Mouse (Mus musculus): ENCODE measurements at regions not wholly inside any gene's neighbourhood (a gene's known extent, or its start where the extent isn't known, plus 50 kb on each side); places are given as distances from the start of the nearest gene placed in this dataset.

- H3K4me1 ChIP-seq (ENCODE audit: control insufficient read depth, insufficient read depth, low read length), result no peaks in the 10 kb centered on the region
- WGBS, result 85% methylated on average over 4 of the region's 4 CpGs
- no peak overlapping the region for H3K4me2 ChIP-seq (ENCODE audit: low read depth, low read length)
- H3K27me3 ChIP-seq (ENCODE audit: control insufficient read depth, insufficient read depth, low read length), result no peaks in the 10 kb centered on the region
- no peak for ATAC-seq (replicated peaks; ENCODE audit: insufficient number of reproducible peaks, low FRiP score, low TSS enrichment, low read depth)
- H3K4me3 ChIP-seq (ENCODE audit: low read depth, low read length), result no peak overlapping the region
- H3K36me3 ChIP-seq (replicated peaks; ENCODE audit: control insufficient read depth, insufficient read depth, low read depth, low read length), result no peaks in the 10 kb centered on the region
- no peak for DNase-seq (ENCODE audit: low spot score)
- H3K27ac ChIP-seq (replicated peaks; ENCODE audit: low read depth, low read length), result no peak overlapping the region
- no peaks in the 10 kb centered on the region for H3K9me3 ChIP-seq (replicated peaks; ENCODE audit: control insufficient read depth, low read length)
- H3K9ac ChIP-seq (replicated peaks; ENCODE audit: low read length), result no peak overlapping the region
These were observed 104.8 kb upstream of the E030018B13Rik start for GRCm38 (mm10) chr7:63811816-63812215.

GRCm38 (mm10) chr7:63815531-63815930 lies 101.1 kb upstream of the E030018B13Rik start:
- Histone ChIP-seq H3K4me2 (ENCODE audit: low read depth, low read length) (no peak overlapping the region), H3K4me3 (ENCODE audit: low read depth, low read length) (no peak overlapping the region), H3K27ac (replicated peaks; ENCODE audit: low read depth, low read length) (no peak overlapping the region), H3K36me3 (replicated peaks; ENCODE audit: control insufficient read depth, insufficient read depth, low read depth, low read length) (no peaks in the 10 kb centered on the region), H3K9ac (replicated peaks; ENCODE audit: low read length) (no peak overlapping the region), H3K9me3 (replicated peaks; ENCODE audit: control insufficient read depth, low read length) (no peaks in the 10 kb centered on the region), H3K4me1 (ENCODE audit: control insufficient read depth, insufficient read depth, low read length) (no peaks in the 10 kb centered on the region), H3K27me3 (ENCODE audit: control insufficient read depth, insufficient read depth, low read length) (no peaks in the 10 kb centered on the region)
- no peak for DNase-seq (ENCODE audit: low spot score)
- 90% methylated on average over 9 of the region's 9 CpGs for WGBS
- ATAC-seq (replicated peaks; ENCODE audit: insufficient number of reproducible peaks, low FRiP score, low TSS enrichment, low read depth), result no peak

GRCm38 (mm10) chr7:63816056-63816941 lies 100.4 kb upstream of the E030018B13Rik start:
- DNase-seq (ENCODE audit: low spot score) (no peak), ATAC-seq (replicated peaks; ENCODE audit: insufficient number of reproducible peaks, low FRiP score, low TSS enrichment, low read depth) (no peak)
- H3K4me1 ChIP-seq (ENCODE audit: control insufficient read depth, insufficient read depth, low read length), result no peaks in the 10 kb centered on the region
- H3K27ac ChIP-seq (replicated peaks; ENCODE audit: low read depth, low read length), result no peak overlapping the region
- WGBS, result 73% methylated on average over 10 of the region's 10 CpGs
- no peaks in the 10 kb centered on the region for H3K36me3 ChIP-seq (replicated peaks; ENCODE audit: control insufficient read depth, insufficient read depth, low read depth, low read length)
- H3K27me3 ChIP-seq (ENCODE audit: control insufficient read depth, insufficient read depth, low read length), result no peaks in the 10 kb centered on the region
- H3K9ac ChIP-seq (replicated peaks; ENCODE audit: low read length), result no peak overlapping the region
- no peaks in the 10 kb centered on the region for H3K9me3 ChIP-seq (replicated peaks; ENCODE audit: control insufficient read depth, low read length)
- H3K4me2 ChIP-seq (ENCODE audit: low read depth, low read length), result no peak overlapping the region
- no peak overlapping the region for H3K4me3 ChIP-seq (ENCODE audit: low read depth, low read length)

- Histone ChIP-seq H3K4me2 (ENCODE audit: low read depth, low read length) (no peak overlapping the region), H3K4me1 (ENCODE audit: control insufficient read depth, insufficient read depth, low read length) (no peaks in the 10 kb centered on the region), H3K27me3 (ENCODE audit: control insufficient read depth, insufficient read depth, low read length) (no peaks in the 10 kb centered on the region), H3K36me3 (replicated peaks; ENCODE audit: control insufficient read depth, insufficient read depth, low read depth, low read length) (no peaks in the 10 kb centered on the region), H3K9ac (replicated peaks; ENCODE audit: low read length) (no peak overlapping the region), H3K27ac (replicated peaks; ENCODE audit: low read depth, low read length) (no peak overlapping the region), H3K4me3 (ENCODE audit: low read depth, low read length) (no peak overlapping the region), H3K9me3 (replicated peaks; ENCODE audit: control insufficient read depth, low read length) (no peaks in the 10 kb centered on the region)
- no peak for ATAC-seq (replicated peaks; ENCODE audit: insufficient number of reproducible peaks, low FRiP score, low TSS enrichment, low read depth)
- 90% methylated on average over 1 of the region's 1 CpGs for WGBS
- no peak for DNase-seq (ENCODE audit: low spot score)
These were observed 99.2 kb upstream of the E030018B13Rik start for GRCm38 (mm10) chr7:63817476-63817875.

GRCm38 (mm10) chr7:63818105-63818504 lies 98.6 kb upstream of the E030018B13Rik start:
- 86% methylated on average over 3 of the region's 3 CpGs for WGBS
- Histone ChIP-seq H3K4me1 (ENCODE audit: control insufficient read depth, insufficient read depth, low read length) (no peaks in the 10 kb centered on the region), H3K27ac (replicated peaks; ENCODE audit: low read depth, low read length) (no peak overlapping the region), H3K4me2 (ENCODE audit: low read depth, low read length) (no peak overlapping the region), H3K9ac (replicated peaks; ENCODE audit: low read length) (no peak overlapping the region), H3K4me3 (ENCODE audit: low read depth, low read length) (no peak overlapping the region), H3K9me3 (replicated peaks; ENCODE audit: control insufficient read depth, low read length) (no peaks in the 10 kb centered on the region), H3K36me3 (replicated peaks; ENCODE audit: control insufficient read depth, insufficient read depth, low read depth, low read length) (no peaks in the 10 kb centered on the region), H3K27me3 (ENCODE audit: control insufficient read depth, insufficient read depth, low read length) (no peaks in the 10 kb centered on the region)
- DNase-seq (ENCODE audit: low spot score) (no peak), ATAC-seq (replicated peaks; ENCODE audit: insufficient number of reproducible peaks, low FRiP score, low TSS enrichment, low read depth) (no peak)

GRCm38 (mm10) chr7:63820286-63820685 lies 96.4 kb upstream of the E030018B13Rik start:
- WGBS, result 64% methylated on average over 1 of the region's 1 CpGs
- Histone ChIP-seq H3K36me3 (replicated peaks; ENCODE audit: control insufficient read depth, insufficient read depth, low read depth, low read length) (no peaks in the 10 kb centered on the region), H3K27me3 (ENCODE audit: control insufficient read depth, insufficient read depth, low read length) (no peaks in the 10 kb centered on the region), H3K4me2 (ENCODE audit: low read depth, low read length) (no peak overlapping the region), H3K4me3 (ENCODE audit: low read depth, low read length) (no peak overlapping the region), H3K27ac (replicated peaks; ENCODE audit: low read depth, low read length) (no peak overlapping the region), H3K9ac (replicated peaks; ENCODE audit: low read length) (no peak overlapping the region), H3K4me1 (ENCODE audit: control insufficient read depth, insufficient read depth, low read length) (no peaks in the 10 kb centered on the region), H3K9me3 (replicated peaks; ENCODE audit: control insufficient read depth, low read length) (no peaks in the 10 kb centered on the region)
- no peak for ATAC-seq (replicated peaks; ENCODE audit: insufficient number of reproducible peaks, low FRiP score, low TSS enrichment, low read depth)
- DNase-seq (ENCODE audit: low spot score), result no peak

- Histone ChIP-seq H3K9ac (replicated peaks; ENCODE audit: low read length) (no peak overlapping the region), H3K9me3 (replicated peaks; ENCODE audit: control insufficient read depth, low read length) (no peaks in the 10 kb centered on the region), H3K27me3 (ENCODE audit: control insufficient read depth, insufficient read depth, low read length) (no peaks in the 10 kb centered on the region), H3K4me2 (ENCODE audit: low read depth, low read length) (no peak overlapping the region), H3K27ac (replicated peaks; ENCODE audit: low read depth, low read length) (no peak overlapping the region), H3K4me3 (ENCODE audit: low read depth, low read length) (no peak overlapping the region), H3K4me1 (ENCODE audit: control insufficient read depth, insufficient read depth, low read length) (no peaks in the 10 kb centered on the region), H3K36me3 (replicated peaks; ENCODE audit: control insufficient read depth, insufficient read depth, low read depth, low read length) (no peaks in the 10 kb centered on the region)
- DNase-seq (ENCODE audit: low spot score) (no peak), ATAC-seq (replicated peaks; ENCODE audit: insufficient number of reproducible peaks, low FRiP score, low TSS enrichment, low read depth) (no peak)
- WGBS, result 84% methylated on average over 2 of the region's 2 CpGs
These were observed 94.7 kb upstream of the E030018B13Rik start for GRCm38 (mm10) chr7:63822001-63822400.

GRCm38 (mm10) chr7:63824009-63824408 lies 92.6 kb upstream of the E030018B13Rik start:
- Histone ChIP-seq H3K27me3 (ENCODE audit: control insufficient read depth, insufficient read depth, low read length) (no peaks in the 10 kb centered on the region), H3K36me3 (replicated peaks; ENCODE audit: control insufficient read depth, insufficient read depth, low read depth, low read length) (no peaks in the 10 kb centered on the region), H3K9ac (replicated peaks; ENCODE audit: low read length) (no peak overlapping the region), H3K4me3 (ENCODE audit: low read depth, low read length) (no peak overlapping the region), H3K4me1 (ENCODE audit: control insufficient read depth, insufficient read depth, low read length) (no peaks in the 10 kb centered on the region), H3K9me3 (replicated peaks; ENCODE audit: control insufficient read depth, low read length) (no peaks in the 10 kb centered on the region), H3K27ac (replicated peaks; ENCODE audit: low read depth, low read length) (no peak overlapping the region), H3K4me2 (ENCODE audit: low read depth, low read length) (no peak overlapping the region)
- DNase-seq (ENCODE audit: low spot score), result peak; percentile 32
- no peak for ATAC-seq (replicated peaks; ENCODE audit: insufficient number of reproducible peaks, low FRiP score, low TSS enrichment, low read depth)
- WGBS, result 40% methylated on average over 7 of the region's 7 CpGs

All from embryonic facial prominence, embryonic 11.5 days (tissue).